Mouse (Mus musculus) neural tube, embryonic 11.5 days (tissue): ENCODE results near the gene Sbk3. TPM values are rescaled to one million over a fixed set of nuclear protein-coding genes. Genes with fewer than 3 reads are reported as not detected.

Experiments used
- ATAC-seq: fragments of 200-750 bp; cut with Nextera tagmentation; 2 replicates; pipeline ENCODE4 v1.8.0; 2017; ENCODE audit warnings: moderate number of reproducible peaks, mild to moderate bottlenecking, moderate TSS enrichment, moderate library complexity; ENCODE audit not compliant: insufficient read depth, low FRiP score, low TSS enrichment
- DNase-seq: peaks from one replicate; pipeline ENCODE4 v3.0.0-alpha.2; 2015; ENCODE audit warnings: low spot score
- H3K27ac ChIP-seq: fragments of 300-500 bp; sonication (generic); 2 replicates; pipeline ENCODE4 v1.5.1; 2014; ENCODE audit warnings: low read depth, mild to moderate bottlenecking, low read length
- H3K27me3 ChIP-seq: fragments of 300-500 bp; sonication (generic); 2 replicates; pipeline ENCODE4 v1.6.1; 2014; ENCODE audit warnings: mild to moderate bottlenecking, low read length, mixed read lengths; ENCODE audit not compliant: control insufficient read depth, insufficient read depth
- H3K36me3 ChIP-seq: fragments of 300-500 bp; sonication (generic); 2 replicates; pipeline ENCODE4 v1.6.1; 2014; ENCODE audit warnings: mild to moderate bottlenecking, low read length, moderate library complexity, mixed read lengths; ENCODE audit not compliant: control insufficient read depth, insufficient read depth
- H3K4me1 ChIP-seq: fragments of 300-500 bp; sonication (generic); 2 replicates; pipeline ENCODE4 v1.6.1; 2014; ENCODE audit warnings: low read length, mixed read lengths; ENCODE audit not compliant: control insufficient read depth, insufficient read depth
- H3K4me2 ChIP-seq: fragments of 300-500 bp; sonication (generic); 2 replicates; pipeline ENCODE4 v1.6.1; 2014; ENCODE audit warnings: low read depth, mild to moderate bottlenecking, moderate library complexity
- H3K4me3 ChIP-seq: fragments of 300-500 bp; sonication (generic); 2 replicates; pipeline ENCODE4 v1.5.1; 2014; ENCODE audit warnings: low read depth, low read length
- H3K9ac ChIP-seq: fragments of 300-500 bp; sonication (generic); 2 replicates; pipeline ENCODE4 v1.6.1; 2014; ENCODE audit warnings: mild to moderate bottlenecking, low read length
- H3K9me3 ChIP-seq: fragments of 300-500 bp; sonication (generic); 2 replicates; pipeline ENCODE4 v1.6.1; 2016; ENCODE audit warnings: low read length; ENCODE audit not compliant: control insufficient read depth
- WGBS: fragments of 180-500 bp; shearing (Covaris S2); extraction: QIAGEN DNeasy Blood & Tissue Kit; methylation state at CpG from one replicate; pipeline ENCODE4 v1.1.7; 2014; 5-methylcytosine and 5-hydroxymethylcytosine counted together
- polyA plus RNA-seq: library from polyadenylated mRNA; unstranded; fragments of >200 nt; fragmentation: Nextera tagmentation; extraction: Ambion mirVana; gene quantifications from 2 replicates; pipeline ENCODE4 v1.2.1, GENCODE M21; 2014

The Sbk3 gene
- polyA plus RNA-seq, 1 experiment from 2014 or later, result 0.09 TPM

- Histone ChIP-seq H3K4me1 (no peaks in the 10 kb centered on the region), H3K27ac (no peak overlapping the region), H3K27me3 (no peaks in the 10 kb centered on the region), H3K9me3 (no peaks in the 10 kb centered on the region), H3K36me3 (no peaks in the 10 kb centered on the region), H3K9ac (no peak overlapping the region), H3K4me2 (no peak overlapping the region), H3K4me3 (no peak overlapping the region)
- no peak for DNase-seq
- 74% methylated on average over 12 of the region's 12 CpGs for WGBS
- no peak for ATAC-seq
Observed at GRCm38 (mm10) chr7:4933103-4933502, 37.9 kb downstream of the Sbk3 start.

DNA sequence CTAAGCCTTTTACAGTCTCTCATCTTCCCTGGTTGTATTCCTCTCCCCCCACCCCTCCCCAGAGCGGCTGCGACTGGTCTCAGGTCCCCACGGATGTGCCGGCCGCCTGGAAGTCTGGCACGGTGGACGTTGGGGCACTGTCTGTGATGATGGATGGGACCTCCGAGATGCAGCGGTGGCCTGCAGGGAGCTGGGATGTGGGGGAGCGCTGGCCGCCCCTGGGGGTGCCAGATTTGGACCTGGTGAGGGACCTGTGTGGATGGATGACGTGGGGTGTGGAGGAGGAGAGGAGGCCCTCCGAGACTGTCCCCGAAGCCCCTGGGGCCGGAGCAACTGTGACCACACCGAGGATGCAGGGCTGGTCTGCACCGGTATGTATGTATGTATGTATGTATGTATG lies 42.6 kb downstream of the Sbk3 start:
- no peak for ATAC-seq

DNA sequence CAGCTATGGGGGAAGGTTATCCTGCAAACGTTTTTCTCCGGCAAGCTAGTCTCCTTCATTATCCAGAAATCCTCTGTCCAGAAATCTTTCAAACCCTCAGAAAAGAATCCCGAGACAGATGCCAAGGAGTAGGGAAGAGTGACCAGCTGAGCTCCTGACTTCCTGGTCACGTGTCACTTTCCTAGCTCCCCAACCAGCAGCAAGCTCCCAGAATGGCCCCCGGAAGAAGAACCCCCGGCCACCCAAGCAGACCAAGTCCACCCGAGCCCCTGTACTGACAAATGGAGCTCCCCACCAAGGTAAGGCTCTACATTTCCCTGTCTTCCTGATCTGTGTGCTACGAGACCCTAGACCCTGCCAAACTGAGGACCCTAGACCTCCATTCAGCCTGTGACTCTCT lies 43.3 kb downstream of the Sbk3 start:
- WGBS, result 67% methylated on average over 8 of the region's 8 CpGs
- Histone ChIP-seq H3K36me3 (no peaks in the 10 kb centered on the region), H3K4me2 (no peak overlapping the region), H3K27me3 (no peaks in the 10 kb centered on the region), H3K4me3 (no peak overlapping the region), H3K4me1 (peaks cover 26% of the 10 kb centered on the region), H3K9ac (no peak overlapping the region), H3K9me3 (no peaks in the 10 kb centered on the region), H3K27ac (no peak overlapping the region)
- ATAC-seq (no peak), DNase-seq (no peak)

More for the DNA sequence above, 42.6 kb downstream of the Sbk3 start:
- no peaks in the 10 kb centered on the region for H3K9me3 ChIP-seq
- H3K9ac ChIP-seq, result no peak overlapping the region
- 65% methylated on average over 17 of the region's 17 CpGs for WGBS
- H3K36me3 ChIP-seq, result no peaks in the 10 kb centered on the region
- no peaks in the 10 kb centered on the region for H3K27me3 ChIP-seq
- no peak overlapping the region for H3K27ac ChIP-seq
- DNase-seq, result no peak
- no peak overlapping the region for H3K4me3 ChIP-seq
- H3K4me1 ChIP-seq, result peaks cover 22% of the 10 kb centered on the region
- no peak overlapping the region for H3K4me2 ChIP-seq

GRCm38 (mm10) chr7:4926849-4927248 lies 44.1 kb downstream of the Sbk3 start:
- H3K4me3 ChIP-seq, result no peak overlapping the region
- H3K4me1 ChIP-seq, result peaks cover 34% of the 10 kb centered on the region
- 62% methylated on average over 16 of the region's 16 CpGs for WGBS
- no peaks in the 10 kb centered on the region for H3K9me3 ChIP-seq
- ATAC-seq, result no peak
- H3K36me3 ChIP-seq, result no peaks in the 10 kb centered on the region
- H3K27ac ChIP-seq, result peak overlapping the region; percentile 95; the same call in 1 of the 2 replicates
- H3K27me3 ChIP-seq, result no peaks in the 10 kb centered on the region
- no peak overlapping the region for H3K9ac ChIP-seq
- H3K4me2 ChIP-seq, result no peak overlapping the region
- no peak for DNase-seq

- no peaks in the 10 kb centered on the region for H3K27me3 ChIP-seq
- H3K27ac ChIP-seq, result peak within 1 kb of the TSS; percentile 95
- WGBS, result 3% methylated on average over 6 of the region's 6 CpGs
- H3K36me3 ChIP-seq, result peaks cover 1% of the 10 kb centered on the region; the same call in 1 of the 2 replicates
- peaks cover 43% of the 10 kb centered on the region for H3K4me1 ChIP-seq
- H3K4me2 ChIP-seq, result peak within 1 kb of the TSS; percentile 17
- H3K4me3 ChIP-seq, result no peak within 1 kb of the TSS
- no peaks in the 10 kb centered on the region for H3K9me3 ChIP-seq
- peak within 1 kb of the TSS; percentile 20; the same call in 1 of the 2 replicates for H3K9ac ChIP-seq
- peak; percentile 54 for DNase-seq
- ATAC-seq, result no peak
Observed at GRCm38 (mm10) chr7:4925441-4926381, 45.3 kb downstream of the Sbk3 start, which contains the start of gene Ssc5d. TSS of gene Ssc5d (plus strand) at chr7:4925785.

DNA sequence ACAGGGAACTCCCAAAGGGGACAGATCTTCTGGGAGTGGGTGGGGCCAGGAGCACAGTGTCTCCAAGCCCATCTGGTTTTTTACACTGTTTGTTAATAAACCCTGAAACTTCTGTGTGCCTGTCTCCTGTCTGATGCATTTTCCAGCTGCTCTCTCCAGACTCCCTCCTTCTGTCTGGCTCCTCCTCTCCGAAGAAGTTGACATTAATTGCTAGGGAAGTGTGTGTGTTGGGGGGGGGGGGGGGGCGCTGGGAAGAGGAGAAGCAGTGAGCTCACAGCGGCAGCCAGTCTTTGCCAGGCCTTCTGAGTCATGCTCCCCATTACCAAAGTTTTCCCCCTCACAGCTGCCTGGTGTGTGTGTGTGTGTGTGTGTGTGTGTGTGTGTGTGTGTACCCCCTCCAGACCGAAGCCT lies 46.1 kb downstream of the Sbk3 start:
- Histone ChIP-seq H3K4me2 (no peak overlapping the region), H3K27me3 (no peaks in the 10 kb centered on the region), H3K4me3 (no peak overlapping the region), H3K4me1 (peaks cover 43% of the 10 kb centered on the region), H3K36me3 (peaks cover 8% of the 10 kb centered on the region; the same call in 1 of the 2 replicates), H3K9me3 (no peaks in the 10 kb centered on the region), H3K9ac (peak overlapping the region; percentile 15; the same call in 1 of the 2 replicates), H3K27ac (peak overlapping the region; percentile 95)
- ATAC-seq (no peak), DNase-seq (peak; percentile 28)
- WGBS, result 17% methylated on average over 3 of the region's 4 CpGs

- ATAC-seq, result no peak
Observed at GRCm38 (mm10) chr7:4924483-4924882, 46.5 kb downstream of the Sbk3 start.

GRCm38 (mm10) chr7:4923586-4924364 lies 47.2 kb downstream of the Sbk3 start:
- Histone ChIP-seq H3K4me3 (peak overlapping the region; percentile 25), H3K27me3 (no peaks in the 10 kb centered on the region), H3K4me1 (peaks cover 43% of the 10 kb centered on the region), H3K9ac (peak overlapping the region; percentile 65), H3K36me3 (peaks cover 13% of the 10 kb centered on the region), H3K4me2 (peak overlapping the region; percentile 94), H3K27ac (peak overlapping the region; percentile 95), H3K9me3 (no peaks in the 10 kb centered on the region)
- ATAC-seq (no peak), DNase-seq (peak; percentile 66)
- WGBS, result 3% methylated on average over 37 of the region's 37 CpGs

More at GRCm38 (mm10) chr7:4924483-4924882, 46.5 kb downstream of the Sbk3 start:
- Histone ChIP-seq H3K4me2 (peak overlapping the region; percentile 94), H3K27ac (peak overlapping the region; percentile 95), H3K9me3 (no peaks in the 10 kb centered on the region), H3K4me3 (no peak overlapping the region), H3K9ac (no peak overlapping the region), H3K4me1 (peaks cover 43% of the 10 kb centered on the region), H3K27me3 (no peaks in the 10 kb centered on the region), H3K36me3 (peaks cover 10% of the 10 kb centered on the region)
- WGBS, result under 1% methylated on average over 4 of the region's 4 CpGs
- no peak for DNase-seq
